Mouse (Mus musculus) limb, embryonic 11.5 days (tissue): ENCODE data around the gene Traf3ip2. TPM values are rescaled to one million over a fixed set of nuclear protein-coding genes. Genes with fewer than 3 reads are reported as not detected.

ENCODE experiments used
- ATAC-seq: fragments of 200-750 bp; cut with Nextera tagmentation; 2 replicates; pipeline ENCODE4 v1.8.0; 2017; ENCODE audit warnings: low read depth; ENCODE audit not compliant: insufficient number of reproducible peaks, low FRiP score, low TSS enrichment
- DNase-seq: peaks from one replicate; pipeline ENCODE4 v3.0.0-alpha.2; 2015; ENCODE audit warnings: low spot score
- H3K27ac ChIP-seq: fragments of 300-500 bp; sonication (generic); replicated peaks from 2 replicates; pipeline ENCODE4 v1.5.1; 2014; ENCODE audit warnings: low read depth, mild to moderate bottlenecking, low read length
- H3K27me3 ChIP-seq: fragments of 300-500 bp; sonication (generic); 2 replicates; pipeline ENCODE4 v1.6.1; 2014; ENCODE audit warnings: mild to moderate bottlenecking, low read length, mixed read lengths; ENCODE audit not compliant: control insufficient read depth, insufficient read depth
- H3K36me3 ChIP-seq: fragments of 300-500 bp; sonication (generic); 2 replicates; pipeline ENCODE4 v1.6.1; 2014; ENCODE audit warnings: mild to moderate bottlenecking, low read length, moderate library complexity, mixed read lengths; ENCODE audit not compliant: control insufficient read depth, insufficient read depth
- H3K4me1 ChIP-seq: fragments of 300-500 bp; sonication (generic); 2 replicates; pipeline ENCODE4 v1.6.1; 2014; ENCODE audit warnings: low read length, mixed read lengths; ENCODE audit not compliant: control insufficient read depth, insufficient read depth
- H3K4me2 ChIP-seq: fragments of 300-500 bp; sonication (generic); 2 replicates; pipeline ENCODE4 v1.6.1; 2014; ENCODE audit warnings: low read depth, mild to moderate bottlenecking, moderate library complexity; ENCODE audit not compliant: severe bottlenecking
- H3K4me3 ChIP-seq: fragments of 300-500 bp; sonication (generic); 2 replicates; pipeline ENCODE4 v1.5.1; 2014; ENCODE audit warnings: low read depth, low read length
- H3K9ac ChIP-seq: fragments of 300-500 bp; sonication (generic); 2 replicates; pipeline ENCODE4 v1.6.1; 2014; ENCODE audit warnings: mild to moderate bottlenecking, low read length
- H3K9me3 ChIP-seq: fragments of 300-500 bp; sonication (generic); 2 replicates; pipeline ENCODE4 v1.6.1; 2016; ENCODE audit warnings: low read length; ENCODE audit not compliant: control insufficient read depth
- WGBS: fragments of 180-500 bp; shearing (Covaris S2); extraction: QIAGEN DNeasy Blood & Tissue Kit; methylation state at CpG from one replicate; pipeline ENCODE4 v1.1.7; 2014; 5-methylcytosine and 5-hydroxymethylcytosine counted together
- polyA plus RNA-seq: library from polyadenylated mRNA; unstranded; fragments of >200 nt; fragmentation: Nextera tagmentation; extraction: Ambion mirVana; gene quantifications from 2 replicates; pipeline ENCODE4 v1.2.1, GENCODE M21; 2014

The Traf3ip2 gene
- polyA plus RNA-seq, 1 experiment from 2014 or later = 5.9 TPM

DNA sequence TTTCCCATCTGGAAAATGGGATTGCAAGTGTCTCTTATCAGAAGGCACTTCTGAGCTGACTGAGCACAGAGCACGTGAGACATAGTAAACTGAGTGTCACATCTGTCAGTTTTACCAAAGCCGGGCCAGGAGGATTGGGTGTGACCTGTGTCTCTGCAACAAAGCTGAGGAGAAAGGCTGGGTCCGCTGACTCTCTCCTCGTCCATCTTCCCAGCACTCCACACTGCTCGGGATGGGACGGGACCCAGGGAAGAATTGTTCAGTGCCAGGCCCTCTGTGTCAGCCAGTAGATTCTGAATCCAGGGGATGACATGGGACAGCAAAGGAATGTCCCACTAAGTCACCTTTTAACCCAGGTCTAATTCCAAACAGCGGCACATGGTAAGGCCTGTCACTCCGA is 32.3 kb upstream of the Traf3ip2 start:
- WGBS = 63% methylated on average over 8 of the region's 8 CpGs
- Histone ChIP-seq H3K27ac (no peak overlapping the region), H3K27me3 (no peaks in the 10 kb centered on the region)

GRCm38 (mm10) chr10:39582385-39582784 is 30.3 kb upstream of the Traf3ip2 start:
- no peak overlapping the region for H3K9ac ChIP-seq
- H3K27me3 ChIP-seq = no peaks in the 10 kb centered on the region
- no peak for DNase-seq
- no peak overlapping the region for H3K4me3 ChIP-seq
- WGBS = 90% methylated on average over 2 of the region's 2 CpGs
- ATAC-seq = no peak
- H3K36me3 ChIP-seq = no peaks in the 10 kb centered on the region
- no peak overlapping the region for H3K27ac ChIP-seq
- no peaks in the 10 kb centered on the region for H3K9me3 ChIP-seq
- no peak overlapping the region for H3K4me2 ChIP-seq
- 0 out of 2 replicates have a peak, but pooled peaks cover 4% of the 10 kb centered on the region for H3K4me1 ChIP-seq

More for the DNA sequence above, 32.3 kb upstream of the Traf3ip2 start:
- Histone ChIP-seq H3K9ac (no peak overlapping the region), H3K4me1 (0 out of 2 replicates have a peak, but pooled peaks cover 4% of the 10 kb centered on the region), H3K9me3 (no peaks in the 10 kb centered on the region), H3K4me2 (no peak overlapping the region), H3K36me3 (no peaks in the 10 kb centered on the region), H3K4me3 (no peak overlapping the region)
- ATAC-seq (no peak), DNase-seq (no peak)

DNA sequence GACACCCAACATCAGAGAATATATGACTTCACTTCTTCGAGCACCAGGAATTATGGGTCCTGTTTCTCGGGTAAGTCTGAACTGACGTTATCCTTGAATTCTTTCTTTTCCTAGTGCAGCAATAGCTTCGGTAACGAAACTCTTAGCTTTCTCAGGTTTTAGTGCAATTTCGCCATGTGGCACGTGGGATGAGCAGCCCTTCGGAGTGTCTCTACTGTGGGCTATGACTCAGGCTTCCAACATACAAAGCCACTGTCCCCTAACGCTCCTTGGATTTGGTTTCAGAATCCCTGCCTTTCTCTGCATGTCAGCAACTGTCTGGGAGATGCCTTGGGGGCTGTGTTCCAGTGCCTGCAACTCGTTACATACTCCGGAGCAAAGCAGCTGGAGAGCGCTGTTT is 29.0 kb upstream of the Traf3ip2 start:
- H3K27me3 ChIP-seq = no peaks in the 10 kb centered on the region
- H3K4me3 ChIP-seq = no peak overlapping the region
- DNase-seq (no peak), ATAC-seq (no peak)
- no peak overlapping the region for H3K4me2 ChIP-seq
- no peaks in the 10 kb centered on the region for H3K9me3 ChIP-seq
- no peak overlapping the region for H3K9ac ChIP-seq
- H3K4me1 ChIP-seq = peaks cover 13% of the 10 kb centered on the region
- no peak overlapping the region for H3K27ac ChIP-seq
- 78% methylated on average over 12 of the region's 12 CpGs for WGBS
- no peaks in the 10 kb centered on the region for H3K36me3 ChIP-seq

DNA sequence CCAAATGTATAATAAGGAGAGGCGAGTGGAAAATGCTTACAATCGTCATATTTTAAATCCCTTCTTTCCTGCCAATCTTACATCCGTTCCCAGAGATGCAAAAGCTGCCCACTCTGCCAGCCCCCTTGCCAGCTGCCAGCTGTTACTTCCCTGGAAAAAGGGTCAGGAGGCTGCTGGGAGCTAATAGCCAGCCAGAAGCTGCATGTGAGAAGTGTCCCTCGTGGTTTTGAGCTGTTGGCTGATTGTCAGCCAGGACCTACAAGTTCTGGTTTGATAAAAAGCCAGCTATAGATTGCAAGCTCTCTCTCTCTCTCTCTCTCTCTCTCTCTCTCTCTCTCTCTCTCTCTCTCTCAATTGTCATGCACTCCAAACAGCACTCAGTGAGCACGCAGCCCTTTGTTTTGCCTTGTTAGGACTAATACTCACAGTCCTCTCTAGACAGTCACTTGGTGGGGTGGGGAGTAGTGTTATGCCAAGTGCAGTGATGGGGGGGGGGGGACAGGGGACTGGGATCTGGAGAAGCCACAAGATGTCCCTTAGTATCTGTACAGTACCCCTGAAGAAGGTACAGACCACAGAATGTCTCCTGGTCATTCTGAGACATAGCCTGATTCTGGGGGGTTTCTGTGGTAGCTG is 25.3 kb upstream of the Traf3ip2 start:
- Histone ChIP-seq H3K4me1 (peaks cover 9% of the 10 kb centered on the region), H3K9ac (no peak overlapping the region), H3K9me3 (no peaks in the 10 kb centered on the region), H3K27ac (no peak overlapping the region), H3K36me3 (no peaks in the 10 kb centered on the region), H3K4me2 (no peak overlapping the region), H3K4me3 (no peak overlapping the region), H3K27me3 (no peaks in the 10 kb centered on the region)
- ATAC-seq (no peak), DNase-seq (no peak)
- WGBS = 74% methylated on average over 5 of the region's 5 CpGs

DNA sequence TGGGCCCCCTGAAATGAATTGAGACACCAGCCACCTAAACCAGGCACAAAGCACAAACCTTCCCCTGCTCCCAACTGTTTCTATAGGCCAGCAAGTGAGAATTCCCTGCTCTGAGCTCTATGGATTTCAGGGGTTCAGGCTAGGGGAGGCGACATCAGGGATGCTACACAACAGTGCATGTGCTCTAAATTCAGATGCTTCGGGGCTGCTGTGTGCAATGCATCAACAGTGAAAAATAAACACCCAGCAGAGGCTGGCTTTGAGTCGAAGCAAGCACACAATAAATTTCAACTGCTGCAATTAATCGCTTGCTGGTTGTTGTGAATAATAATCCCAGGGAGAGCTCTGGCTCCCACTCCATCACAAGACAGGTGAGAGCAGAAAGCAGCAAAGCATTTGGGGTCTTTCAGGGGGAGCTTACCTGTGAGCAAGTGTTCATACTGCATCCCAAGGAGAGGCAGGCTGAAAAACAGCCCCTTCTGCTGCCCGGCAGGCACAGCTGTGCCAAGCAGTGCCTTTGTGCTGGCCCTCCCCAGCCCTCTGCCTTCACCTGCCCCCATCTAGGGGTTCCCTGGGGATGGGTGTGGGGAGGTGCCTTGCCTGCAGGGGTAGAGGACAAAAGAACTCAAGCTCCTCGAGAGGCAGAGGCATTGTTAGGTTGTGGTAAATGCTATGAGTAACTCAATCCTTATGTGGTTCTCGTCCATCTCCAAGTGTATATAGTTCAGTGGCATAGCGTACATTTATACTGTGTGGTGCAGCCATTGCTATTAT is 24.6 kb upstream of the Traf3ip2 start:
- Histone ChIP-seq H3K36me3 (no peaks in the 10 kb centered on the region), H3K27ac (0 out of 2 replicates have a peak overlapping the region, but pooled peaks have one; percentile 8), H3K4me1 (peaks cover 9% of the 10 kb centered on the region), H3K27me3 (no peaks in the 10 kb centered on the region), H3K4me3 (no peak overlapping the region), H3K4me2 (no peak overlapping the region), H3K9me3 (no peaks in the 10 kb centered on the region; the same call in 1 of the 2 replicates), H3K9ac (peak overlapping the region; percentile 45; the same call in 1 of the 2 replicates)
- WGBS = 57% methylated on average over 8 of the region's 8 CpGs
- DNase-seq (no peak), ATAC-seq (no peak)

DNA sequence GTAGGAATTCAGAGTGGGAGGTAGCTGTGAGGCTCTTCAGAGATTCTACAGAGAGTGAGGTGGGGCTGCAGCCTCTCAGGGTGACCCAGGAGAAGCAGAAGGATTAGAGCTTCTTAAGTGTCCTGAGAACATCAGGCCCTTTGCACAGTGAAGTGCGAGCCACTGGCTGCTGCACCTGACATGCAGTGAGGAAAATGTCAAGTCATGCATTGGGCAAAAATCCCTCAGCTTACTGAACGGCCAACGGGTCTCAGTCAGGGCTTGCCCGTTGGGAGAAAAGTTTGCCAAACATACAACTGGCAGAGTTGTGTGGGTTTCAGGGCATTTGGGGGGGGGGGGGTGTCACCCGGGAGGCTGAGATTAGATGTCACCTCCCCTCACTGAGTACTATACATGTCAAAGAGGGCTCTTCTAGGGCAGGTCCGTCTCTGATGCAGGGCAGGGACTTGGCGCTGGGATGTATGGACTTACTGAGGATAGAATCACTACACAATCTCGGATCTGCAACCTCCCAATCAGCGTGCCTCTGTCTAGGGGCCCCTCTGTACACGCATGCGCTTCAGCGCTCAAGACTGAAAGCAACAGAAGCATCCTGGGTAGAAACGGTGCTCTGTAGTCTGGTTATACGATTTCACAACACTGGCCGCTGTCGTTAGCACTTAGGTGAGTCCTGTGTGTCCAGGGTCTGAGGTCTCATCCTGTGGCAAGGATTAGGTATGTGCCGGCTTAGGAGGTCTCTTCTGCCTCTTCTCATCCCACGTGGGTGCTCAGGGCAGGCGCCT is 22.8 kb upstream of the Traf3ip2 start:
- whole genome bisulfite sequencing = 84% methylated on average over 19 of the region's 19 CpGs
- ATAC-seq (no peak), DNase-seq (no peak)
- Histone ChIP-seq H3K4me3 (no peak overlapping the region), H3K27ac (no peak overlapping the region), H3K27me3 (no peaks in the 10 kb centered on the region), H3K4me2 (no peak overlapping the region), H3K36me3 (no peaks in the 10 kb centered on the region), H3K9ac (no peak overlapping the region), H3K4me1 (peaks cover 9% of the 10 kb centered on the region), H3K9me3 (no peaks in the 10 kb centered on the region; the same call in 1 of the 2 replicates)

DNA sequence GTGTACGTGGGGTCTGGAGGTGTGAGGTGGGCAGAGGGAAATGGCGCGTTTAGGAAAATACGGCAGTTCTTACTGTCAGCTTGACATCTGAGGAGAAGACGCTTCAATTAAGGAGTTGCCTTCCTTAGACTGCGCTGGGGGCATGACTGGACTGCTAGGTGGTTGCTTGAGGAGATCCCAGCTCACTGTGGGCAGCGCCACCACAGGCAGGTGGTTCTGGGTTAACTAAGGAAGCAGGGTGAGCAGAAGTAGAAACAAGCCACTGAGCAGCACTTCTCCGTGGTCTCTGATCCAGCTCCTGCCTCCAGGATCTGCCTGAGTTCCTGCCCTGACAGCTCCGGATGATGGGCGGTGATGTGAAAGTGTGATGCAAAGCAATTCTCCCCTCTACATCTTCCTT is 22.1 kb upstream of the Traf3ip2 start:
- H3K4me2 ChIP-seq = no peak overlapping the region
- no peak overlapping the region for H3K27ac ChIP-seq
- H3K36me3 ChIP-seq = no peaks in the 10 kb centered on the region
- no peak for DNase-seq
- peaks cover 9% of the 10 kb centered on the region for H3K4me1 ChIP-seq
- WGBS = 84% methylated on average over 10 of the region's 10 CpGs
- ATAC-seq = no peak
- no peaks in the 10 kb centered on the region for H3K27me3 ChIP-seq
- H3K9me3 ChIP-seq = no peaks in the 10 kb centered on the region; the same call in 1 of the 2 replicates
- H3K4me3 ChIP-seq = no peak overlapping the region
- H3K9ac ChIP-seq = no peak overlapping the region

GRCm38 (mm10) chr10:39592501-39592900 is 20.2 kb upstream of the Traf3ip2 start:
- H3K4me2 ChIP-seq = no peak overlapping the region
- H3K4me1 ChIP-seq = peaks cover 9% of the 10 kb centered on the region
- H3K36me3 ChIP-seq = no peaks in the 10 kb centered on the region
- DNase-seq = no peak
- no peak overlapping the region for H3K9ac ChIP-seq
- H3K9me3 ChIP-seq = no peaks in the 10 kb centered on the region; the same call in 1 of the 2 replicates
- no peak overlapping the region for H3K27ac ChIP-seq
- ATAC-seq = no peak
- H3K27me3 ChIP-seq = no peaks in the 10 kb centered on the region
- WGBS = 88% methylated on average over 4 of the region's 4 CpGs
- H3K4me3 ChIP-seq = no peak overlapping the region
